Mouse (Mus musculus): ENCODE results near the gene Clca2. TPM values are rescaled to one million over a fixed set of nuclear protein-coding genes. Genes with fewer than 3 reads are reported as not detected.

Clca2 gene
- under 1 TPM in 2 of 4 experiments, not detected in 2; 0.10 to 0.16 TPM for total RNA-seq (2022)

DNA sequence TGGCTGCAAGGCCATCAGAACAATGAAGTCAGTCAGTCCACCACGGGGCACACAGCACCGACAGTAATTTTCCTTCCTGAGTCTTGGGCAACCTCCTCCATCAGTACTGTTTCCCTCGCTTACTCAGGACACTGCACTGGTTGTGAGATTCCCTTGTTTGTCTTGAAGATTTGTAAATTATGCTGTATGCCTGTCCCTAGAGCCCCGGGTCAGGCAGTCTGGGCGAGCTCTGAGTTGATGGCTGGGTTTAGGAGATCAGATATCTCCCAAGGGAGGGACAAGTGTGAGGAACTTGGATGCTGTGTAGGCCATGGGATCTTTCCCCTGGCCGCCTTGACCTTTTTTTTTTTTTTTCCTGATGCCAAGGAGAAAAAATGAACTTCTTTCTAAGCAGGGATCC lies at the start of gene Clca2:
Gene Clca2, minus strand, starts transcription at position 153 of the 400 bp plus-strand sequence.
- DNase-seq (ENCODE audit: low spot score in 2 of 2), result no peak

DNA sequence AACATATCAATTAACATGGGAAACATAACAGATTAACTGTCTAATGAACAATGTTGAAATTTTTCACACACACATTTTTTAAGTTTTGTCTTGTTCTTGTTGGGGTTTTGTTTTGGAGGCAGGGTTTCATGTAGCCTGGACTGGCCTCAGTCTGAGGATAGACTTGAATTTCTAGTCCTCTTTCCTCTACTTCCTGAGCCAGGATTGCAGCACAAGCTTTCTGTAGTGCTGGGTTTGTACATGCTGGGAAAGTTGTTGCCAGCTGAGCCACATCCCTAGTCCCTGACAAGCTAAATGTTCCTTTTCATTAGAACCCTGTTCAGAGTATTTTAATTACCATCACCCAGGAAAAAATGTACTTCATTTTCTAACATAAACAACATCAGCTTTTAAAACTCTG lies 48.7 kb upstream of the Clca2 start:
- DNase-seq (ENCODE audit: low spot score in 2 of 2), result no peak

DNA sequence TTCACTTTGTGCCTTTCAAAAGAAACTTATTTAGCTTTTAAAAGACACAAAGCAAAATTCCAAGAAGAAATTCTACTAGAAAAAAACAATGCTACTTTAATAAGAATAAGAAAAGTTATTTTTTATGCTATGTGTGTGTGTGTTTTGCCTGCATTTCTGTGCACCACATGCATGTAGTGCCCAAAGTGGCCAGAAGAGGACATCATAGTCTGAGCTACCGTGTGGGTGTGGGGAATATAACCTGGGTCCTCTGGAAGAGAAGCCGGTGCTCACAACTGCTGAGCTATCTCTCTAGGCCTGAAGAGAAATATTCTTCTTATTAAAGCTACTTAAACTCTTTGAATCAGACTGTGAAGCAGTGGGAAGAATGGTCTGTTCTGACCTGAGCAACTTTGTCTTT lies 48.2 kb upstream of the Clca2 start:
- no peak for DNase-seq (ENCODE audit: low spot score in 2 of 2)

DNA sequence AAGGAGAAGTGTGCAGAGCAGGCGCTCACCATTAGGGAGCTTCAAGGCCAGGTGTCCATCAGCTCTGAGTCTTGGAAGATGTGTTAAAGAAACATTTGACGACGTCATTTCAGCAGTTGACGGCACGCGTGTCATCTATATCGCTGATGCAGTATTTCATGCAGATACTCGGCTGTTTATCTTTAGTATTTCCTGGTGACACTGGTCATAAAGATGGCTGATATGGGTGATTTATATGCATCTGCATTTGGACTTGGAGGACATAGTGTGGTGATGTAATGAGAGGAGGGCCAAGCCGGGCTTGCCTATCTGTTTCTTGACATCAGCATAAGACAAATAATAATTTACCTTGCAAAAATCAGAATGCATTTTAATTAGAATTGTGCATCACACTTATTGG lies 47.6 kb upstream of the Clca2 start:
- DNase-seq (ENCODE audit: low spot score in 2 of 2), result no peak

DNA sequence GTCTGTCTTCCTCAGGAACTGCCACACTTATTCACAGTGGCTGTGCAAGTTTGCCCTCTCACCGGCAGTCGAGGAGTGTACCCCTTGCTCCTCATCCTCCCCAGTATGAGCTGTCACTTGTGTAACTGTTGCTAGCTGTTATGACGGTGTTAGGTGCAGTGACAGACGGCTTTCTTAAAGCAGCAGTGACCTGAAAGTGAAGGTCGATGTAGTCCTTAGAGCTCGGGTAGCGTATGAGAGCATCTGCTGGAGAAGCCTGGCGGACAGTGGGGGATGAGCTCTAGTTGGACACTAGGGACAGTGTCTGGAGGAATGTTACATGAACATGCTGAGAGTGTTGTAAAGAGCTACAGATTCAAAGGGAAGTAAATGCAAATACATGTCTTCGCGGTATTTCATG lies 44.6 kb upstream of the Clca2 start:
- no peak for DNase-seq (ENCODE audit: low spot score in 2 of 2)

DNA sequence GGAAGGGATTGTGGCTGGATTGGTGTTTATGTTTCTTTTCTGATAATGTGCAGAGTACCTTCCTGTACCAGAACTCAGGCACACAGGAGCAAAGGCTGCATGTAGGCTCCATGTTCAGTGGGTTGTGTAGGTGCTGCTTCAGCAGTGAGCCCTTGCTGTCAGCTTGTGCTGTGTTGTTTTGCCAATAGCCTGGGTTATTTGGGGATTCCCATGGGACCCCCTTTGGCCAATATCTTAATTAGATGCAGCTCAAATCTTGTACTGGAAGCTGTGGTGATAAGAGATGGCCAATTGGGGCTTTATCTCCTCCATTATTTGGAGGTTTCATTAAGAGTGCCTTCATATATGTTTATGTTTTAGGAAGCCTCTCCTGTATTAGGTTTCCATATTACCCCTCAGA lies 43.7 kb upstream of the Clca2 start:
- DNase-seq (ENCODE audit: low spot score in 2 of 2), result no peak

DNA sequence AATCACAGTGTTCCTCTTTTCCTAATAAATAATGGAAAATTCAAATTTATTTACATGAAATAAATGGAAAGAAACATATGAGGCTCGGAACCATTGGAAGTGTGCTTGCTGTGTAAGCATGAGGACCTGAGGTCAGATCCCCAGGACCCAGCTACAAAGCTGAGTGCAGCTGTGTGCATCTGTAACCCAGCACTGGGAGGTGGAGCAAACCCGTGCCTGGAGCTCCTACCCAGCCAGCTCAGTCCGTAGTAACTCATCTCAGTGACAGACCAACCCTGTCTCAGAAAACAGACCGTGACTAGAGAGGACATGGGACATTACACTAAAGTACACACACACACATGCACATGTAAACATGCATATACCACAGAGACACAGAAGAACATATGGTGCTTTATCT lies 41.0 kb upstream of the Clca2 start:
- no peak for DNase-seq (ENCODE audit: low spot score in 2 of 2)

DNA sequence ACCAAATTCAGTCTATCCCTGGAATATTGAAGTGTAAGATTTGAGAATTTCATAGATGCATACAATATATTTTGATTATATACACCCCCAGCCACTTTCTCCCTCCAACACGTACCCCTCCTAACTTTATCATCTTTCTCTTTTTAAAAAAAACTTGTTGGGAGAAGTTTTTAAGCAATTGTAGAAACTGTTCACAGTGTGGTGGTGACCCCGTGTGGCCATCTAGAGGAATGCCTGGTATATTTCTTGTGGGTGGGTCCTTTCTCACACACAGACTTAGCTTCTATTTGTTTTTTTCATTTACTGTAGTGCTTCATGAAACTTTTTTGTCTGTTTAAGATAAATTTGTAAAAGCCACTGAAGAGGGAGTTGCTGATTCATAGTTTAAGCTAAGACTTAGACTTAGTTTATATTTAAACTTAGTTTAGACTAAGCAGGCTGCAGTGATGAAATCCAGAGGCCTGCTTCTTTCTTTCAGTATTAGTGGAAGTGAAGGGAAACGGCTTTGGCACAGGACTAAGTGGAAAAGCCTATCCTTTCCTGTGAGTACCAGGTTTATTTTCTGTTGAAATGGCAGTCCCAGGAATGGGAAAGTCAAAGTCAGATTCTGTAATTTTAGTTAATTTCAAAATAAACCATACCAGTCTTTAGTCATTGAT lies 32.1 kb upstream of the Clca2 start:
- no peak for DNase-seq (ENCODE audit: low spot score in 2 of 2)

DNA sequence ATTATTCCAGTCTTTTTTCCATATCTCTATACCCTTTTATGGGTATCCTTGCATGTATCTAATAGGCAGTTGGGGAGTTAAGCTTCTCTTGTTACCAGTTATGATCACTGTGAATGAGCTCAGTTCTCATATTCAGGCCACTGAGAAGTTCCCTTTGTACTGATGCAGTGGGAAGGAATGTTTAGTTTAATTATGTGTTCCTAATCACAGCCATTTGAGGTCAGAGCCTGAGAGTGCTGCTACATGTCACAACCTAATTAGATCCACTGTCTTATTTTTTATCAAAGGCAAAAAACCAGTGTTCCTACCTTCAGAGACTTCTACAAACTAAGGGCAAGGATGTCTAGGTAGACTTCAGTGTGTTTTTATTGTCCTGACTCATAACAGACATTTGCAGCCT lies 30.1 kb upstream of the Clca2 start:
- DNase-seq (ENCODE audit: low spot score in 2 of 2), result no peak

DNA sequence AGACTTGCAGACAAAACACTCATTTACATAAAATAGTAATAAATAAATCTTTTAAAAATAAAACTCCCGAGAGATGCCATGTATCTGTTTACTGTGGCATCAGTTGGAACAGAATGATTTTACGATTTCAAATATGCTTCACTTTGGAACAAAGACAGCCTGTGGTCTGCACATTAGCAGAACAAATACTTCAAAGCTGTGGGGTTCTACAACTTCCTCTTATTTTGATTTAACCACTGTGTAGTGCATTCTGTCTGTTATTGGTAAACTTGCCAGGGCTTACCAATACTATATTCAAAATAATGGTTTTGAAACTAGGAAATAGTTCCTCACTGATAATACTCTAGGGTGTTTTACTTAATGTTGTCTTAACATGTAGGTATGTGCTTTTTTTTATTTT lies 27.4 kb upstream of the Clca2 start:
- DNase-seq (ENCODE audit: low spot score in 2 of 2), result no peak

DNA sequence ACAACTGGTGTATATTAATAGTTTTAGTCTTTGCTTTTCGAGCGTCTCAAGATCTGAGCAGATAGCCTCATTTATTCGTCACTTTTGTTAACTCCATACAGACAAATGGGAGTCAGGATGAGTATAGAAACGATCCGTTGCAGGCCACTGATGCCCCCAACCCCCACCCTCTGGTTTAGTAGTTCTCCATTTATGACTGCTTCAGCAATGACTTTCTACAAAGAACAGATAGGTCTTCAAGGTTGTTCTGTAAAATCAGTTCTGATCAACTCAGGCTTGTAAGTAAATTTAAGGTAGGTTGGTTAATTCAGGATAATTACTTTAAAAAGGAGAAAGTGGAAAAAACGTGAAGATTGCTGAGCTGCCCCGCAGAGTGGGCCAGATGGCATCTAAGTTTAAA lies 20.2 kb upstream of the Clca2 start:
- DNase-seq (ENCODE audit: low spot score in 2 of 2), result no peak

DNA sequence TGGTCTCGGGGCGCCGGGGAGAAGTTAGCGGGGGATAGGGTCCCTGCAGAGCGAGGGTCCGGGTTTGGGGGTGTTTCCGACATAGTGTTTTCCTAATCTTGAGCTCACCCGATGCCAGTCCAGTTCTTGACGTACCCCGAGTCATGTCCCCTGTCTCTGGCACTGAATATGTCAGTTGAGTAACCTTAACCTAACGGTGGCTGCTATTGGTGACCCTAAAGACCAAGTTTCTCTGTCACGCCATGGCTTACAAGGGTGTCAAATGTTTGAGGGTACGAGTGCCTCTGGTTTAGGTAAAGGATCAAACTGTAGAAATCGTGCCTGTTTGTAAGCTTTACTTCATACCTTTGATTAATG lies 19.7 kb upstream of the Clca2 start:
- no peak for DNase-seq (ENCODE audit: low spot score in 2 of 2)

DNA sequence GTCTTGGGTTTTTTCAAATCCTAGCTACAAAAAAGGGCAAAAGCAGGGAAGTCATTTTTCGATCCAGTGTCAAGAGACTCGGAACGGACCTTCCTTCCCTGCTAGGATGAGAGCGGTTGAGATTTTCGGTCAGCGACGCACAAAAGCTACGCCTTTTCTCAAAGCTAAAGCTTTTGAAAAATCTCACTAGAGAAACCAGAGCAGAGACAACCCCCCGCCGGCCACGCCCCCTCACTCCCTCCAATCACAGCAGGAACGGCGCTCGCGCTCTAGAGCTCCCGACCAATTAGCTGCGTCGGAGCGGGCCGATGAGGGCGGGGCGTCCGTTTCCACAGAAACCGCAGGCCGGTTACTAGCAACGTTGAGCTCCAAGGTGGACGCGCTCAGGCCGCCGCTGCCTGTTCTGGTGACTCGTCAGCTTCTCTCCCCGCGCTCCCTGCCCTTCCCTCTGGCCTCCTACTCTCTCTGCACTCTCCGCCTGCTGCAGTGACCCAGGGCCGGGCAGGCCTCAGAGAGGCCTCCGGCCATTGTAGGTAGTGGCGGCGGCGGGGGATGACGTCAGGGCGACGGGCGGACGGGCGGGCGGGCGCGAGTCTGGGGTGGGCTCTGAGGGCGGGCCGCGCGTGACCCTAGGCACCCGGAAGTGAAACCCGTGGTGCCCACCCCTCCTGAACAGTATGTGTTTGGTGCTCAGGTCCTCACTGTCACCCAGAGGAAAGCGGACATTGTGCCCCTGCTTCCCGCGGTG lies 19.2 kb upstream of the Clca2 start, which contains the start of gene Odf2l:
Gene Odf2l, plus strand, starts transcription at position 335 of the 748 bp plus-strand sequence.
- peak; percentile 92 to 95 for DNase-seq (ENCODE audit: low spot score in 2 of 2)

DNA sequence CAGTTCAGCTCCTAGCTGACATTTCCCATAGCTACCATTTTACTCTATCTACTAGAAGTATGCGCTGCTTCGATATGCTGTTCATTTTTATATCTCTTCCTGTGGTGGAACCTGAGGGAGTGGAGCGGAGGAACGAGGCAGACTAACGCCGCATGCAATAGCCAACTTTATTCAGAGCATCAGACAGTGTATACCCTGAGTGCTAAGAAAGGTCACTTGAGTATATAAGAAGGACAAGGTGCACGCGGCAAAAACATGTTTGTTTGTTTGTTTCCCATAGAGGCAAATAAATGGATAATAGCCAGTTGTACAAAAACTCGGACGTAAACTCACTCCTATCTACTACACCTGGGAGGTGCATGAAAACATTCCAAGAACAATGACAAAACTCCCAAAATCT lies 18.4 kb upstream of the Clca2 start:
- DNase-seq (ENCODE audit: low spot score in 2 of 2), result no peak

DNA sequence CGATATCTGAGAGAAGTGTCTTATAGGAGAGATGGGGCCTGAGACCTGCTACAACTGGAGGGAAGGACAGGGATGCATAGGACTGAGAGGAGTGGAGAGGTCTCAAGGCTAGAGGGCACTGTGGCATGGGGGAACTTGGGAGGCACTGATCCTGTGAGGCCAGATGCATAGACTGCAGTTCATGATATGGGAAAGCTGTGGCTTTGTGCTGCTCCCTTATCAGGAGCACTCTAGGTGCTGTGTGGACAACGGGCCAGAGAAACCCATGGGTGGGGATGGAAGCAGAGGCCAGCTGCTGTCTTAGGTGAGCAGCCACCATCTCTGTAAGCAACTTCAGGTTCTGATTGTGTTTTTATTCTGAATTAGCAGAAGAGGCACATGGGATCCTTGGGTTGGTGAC lies 15.9 kb upstream of the Clca2 start:
- no peak for DNase-seq (ENCODE audit: low spot score in 2 of 2)

DNA sequence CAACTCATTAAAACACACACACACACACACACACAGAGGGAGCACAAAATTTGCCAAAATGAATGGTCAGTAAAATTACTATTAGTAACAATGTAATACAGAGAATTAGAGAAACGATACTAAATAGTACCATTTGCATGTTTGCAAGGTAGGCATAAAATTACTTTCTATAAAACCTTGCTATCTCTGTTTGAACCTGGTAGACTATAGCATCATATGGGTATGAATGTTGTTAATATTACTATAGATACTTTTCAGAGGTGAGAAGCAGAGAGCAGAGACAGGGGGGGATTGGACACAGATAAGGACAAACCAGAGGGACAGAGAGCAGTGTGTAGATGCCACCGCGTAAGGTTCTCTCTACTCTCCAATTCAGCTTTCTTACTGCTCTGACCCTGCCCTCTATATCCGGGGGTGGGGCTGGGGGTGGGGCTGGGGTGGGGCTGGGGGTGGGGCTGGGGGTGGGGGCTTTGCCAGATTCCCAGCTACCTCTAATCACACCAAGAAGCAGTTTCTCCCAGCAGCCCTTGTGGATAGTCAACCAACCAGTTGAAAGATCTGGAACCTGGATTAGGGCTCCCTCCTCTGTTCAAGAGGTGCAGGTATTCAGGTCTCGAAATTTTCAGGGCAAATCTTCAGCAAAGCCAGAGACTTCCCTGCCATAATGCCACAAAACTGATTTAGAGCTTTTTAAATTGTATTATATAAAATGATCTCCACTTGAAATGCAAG lies 6.7 kb upstream of the Clca2 start:
- DNase-seq (ENCODE audit: low spot score in 2 of 2), result no peak

DNA sequence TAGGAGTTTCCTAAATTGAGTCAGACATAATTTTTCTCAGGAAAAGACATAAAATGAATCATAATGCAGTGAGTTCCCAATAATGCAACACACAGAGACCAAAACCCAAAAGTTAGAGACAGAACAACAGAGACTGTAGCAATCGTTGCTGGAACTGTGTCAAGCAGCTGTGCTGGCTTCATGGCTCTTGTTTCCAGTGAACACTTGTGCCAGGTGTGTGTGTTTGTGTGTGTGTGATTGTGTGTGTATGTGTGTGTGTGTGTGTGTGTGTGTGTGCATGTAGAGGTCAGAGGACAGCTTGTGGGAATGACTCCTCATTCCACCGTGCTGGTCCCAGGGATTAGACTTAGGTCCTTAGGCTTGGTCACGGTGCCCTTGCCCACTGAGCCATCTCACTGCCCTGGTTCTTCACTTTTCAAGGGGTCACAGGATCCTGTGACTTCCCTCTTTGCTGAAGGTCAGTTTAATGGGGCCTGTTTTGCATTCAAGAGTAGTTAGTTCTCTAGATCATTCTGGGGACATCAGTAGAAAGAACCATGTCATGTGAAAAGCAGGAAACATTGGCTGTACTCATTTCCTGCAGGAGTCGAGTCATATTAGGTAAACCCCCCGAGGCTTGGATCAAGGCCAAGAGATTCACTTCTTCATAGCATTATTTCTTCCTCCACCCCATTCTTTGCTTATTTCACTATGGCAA lies 6.0 kb upstream of the Clca2 start:
- peak in 1 of 2 experiments; percentile 13 for DNase-seq (ENCODE audit: low spot score in 2 of 2)

DNA sequence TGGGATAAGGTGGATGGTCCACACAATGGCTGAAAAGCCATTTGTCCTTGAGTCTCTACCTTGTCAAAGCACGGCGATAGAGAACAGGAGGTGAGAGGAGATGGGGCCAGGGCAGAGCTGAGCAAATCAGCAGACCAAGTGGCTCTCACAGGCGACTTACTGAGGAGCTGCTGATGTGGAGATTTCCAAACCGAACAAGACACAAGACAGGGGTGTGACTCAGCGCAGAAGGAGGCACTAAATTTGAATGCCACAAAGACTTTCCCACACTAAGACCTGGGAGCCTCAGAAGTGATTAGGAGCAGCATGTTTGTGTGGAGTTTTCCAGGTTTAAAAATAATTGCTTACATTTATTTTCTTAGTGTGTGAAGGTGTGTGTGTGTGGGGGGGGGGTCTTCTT lies 4.5 kb upstream of the Clca2 start:
- DNase-seq (ENCODE audit: low spot score in 2 of 2), result no peak

DNA sequence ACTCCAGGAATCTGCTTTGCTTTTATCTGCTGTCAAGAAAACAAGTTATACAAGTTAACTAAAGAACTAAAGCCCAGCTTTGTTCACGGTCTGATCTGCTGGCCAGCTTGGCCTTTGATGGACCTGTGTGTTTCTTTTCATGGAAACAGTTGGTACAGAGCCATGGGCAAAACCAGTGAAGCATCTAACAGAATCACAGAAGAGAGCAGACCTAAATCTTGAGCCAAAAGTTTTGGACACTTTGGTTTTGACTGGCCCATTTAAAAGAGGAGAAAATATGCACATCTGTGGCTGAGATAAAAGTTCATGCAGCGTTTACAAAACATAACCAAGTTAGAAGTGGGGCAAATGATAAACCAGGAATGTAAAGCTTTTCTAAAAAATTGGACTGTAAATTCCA lies 4.1 kb upstream of the Clca2 start:
- DNase-seq (ENCODE audit: low spot score in 2 of 2), result no peak

DNA sequence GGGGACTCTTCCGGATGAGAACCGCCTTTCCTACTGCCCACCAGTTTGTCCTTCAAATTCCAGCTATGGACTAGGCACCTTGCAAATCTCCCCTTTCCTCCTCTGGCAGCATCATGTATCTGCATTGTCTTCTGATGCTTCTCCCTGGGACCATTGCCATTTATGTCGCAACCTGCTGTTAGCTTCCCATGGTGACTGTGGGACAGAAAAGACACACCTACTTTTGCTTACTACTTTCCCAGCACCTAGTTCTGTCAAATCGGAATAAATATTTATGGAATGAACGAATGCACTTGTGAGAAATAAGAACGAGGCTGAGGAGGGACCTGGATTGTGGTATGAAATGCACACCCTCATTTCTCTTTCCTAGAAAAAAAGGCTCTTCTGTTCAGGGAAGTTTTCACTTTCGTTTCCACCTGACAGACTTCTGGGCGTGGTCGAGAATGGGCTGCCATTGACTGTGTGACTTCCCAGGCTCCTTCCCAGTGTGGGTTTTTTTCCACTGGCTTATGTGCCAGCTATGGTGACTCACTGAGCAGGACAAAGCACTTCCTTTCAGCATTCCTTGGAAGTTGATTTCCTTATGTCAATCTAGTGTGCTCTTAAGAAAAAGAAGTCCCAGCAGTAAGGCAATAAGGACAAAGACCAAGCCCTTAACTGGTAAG lies 2.8 kb upstream of the Clca2 start:
- peak in 1 of 2 experiments; percentile 6 for DNase-seq (ENCODE audit: low spot score in 2 of 2)

DNA sequence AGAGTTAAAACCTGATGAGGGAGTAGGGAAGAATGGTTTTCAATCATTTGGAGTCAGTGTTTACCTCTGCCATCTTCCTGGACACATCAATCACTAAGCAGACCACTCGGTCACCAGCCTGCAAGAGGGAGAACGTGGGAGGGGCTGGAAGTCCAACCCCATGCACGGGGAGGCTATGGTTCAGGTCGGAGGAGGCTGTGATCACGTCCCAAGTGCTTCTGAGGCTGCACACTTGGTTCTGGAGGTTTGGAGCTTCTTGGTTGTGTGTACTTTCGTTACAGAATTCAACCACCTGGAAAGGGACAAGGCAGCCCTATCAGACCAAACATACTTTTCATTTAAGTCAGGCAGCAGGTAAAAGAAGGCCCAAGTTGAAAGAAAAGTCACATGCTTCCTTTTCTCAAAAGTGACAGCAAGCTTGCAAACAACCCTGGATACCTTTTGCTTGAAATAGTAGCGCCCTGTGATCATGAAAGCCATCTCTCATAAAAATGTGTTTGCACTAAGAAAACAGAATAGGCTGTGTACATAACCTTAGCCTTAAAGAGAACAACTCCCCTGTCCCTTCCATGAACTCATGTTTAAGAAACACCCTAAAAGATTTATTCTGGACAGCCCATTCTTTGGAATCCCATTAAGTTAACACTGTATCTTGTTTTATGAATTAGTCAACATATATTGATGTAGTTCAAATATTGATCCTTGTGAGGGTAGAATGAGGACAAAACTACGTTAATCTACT lies 11.2 kb downstream of the Clca2 start:
- DNase-seq (ENCODE audit: low spot score in 2 of 2), result no peak

Measured in gastrocnemius, adult 8-10 months (tissue).